Mouse (Mus musculus) liver, embryonic 11.5 days (tissue): Measurements from ENCODE around the gene C2cd4c. TPM values are rescaled to one million over a fixed set of nuclear protein-coding genes. Genes with fewer than 3 reads are reported as not detected.

Source experiments
- ATAC-seq: fragments of 200-750 bp; cut with Nextera tagmentation; replicated peaks from 2 replicates; pipeline ENCODE4 v1.8.0; 2017; ENCODE audit warnings: moderate number of reproducible peaks, mild to moderate bottlenecking, moderate TSS enrichment, moderate library complexity; ENCODE audit not compliant: low FRiP score
- DNase-seq: peaks from one replicate; pipeline ENCODE4 v3.0.0-alpha.2; 2017; ENCODE audit warnings: low spot score
- H3K27ac ChIP-seq: fragments of 300-500 bp; sonication (generic); 2 replicates; pipeline ENCODE4 v1.5.1; 2014; ENCODE audit warnings: mild to moderate bottlenecking, low read depth, low read length, control low read depth
- H3K27me3 ChIP-seq: fragments of 300-500 bp; sonication (generic); replicated peaks from 2 replicates; pipeline ENCODE4 v1.6.1; 2014; ENCODE audit warnings: low read length, mixed read lengths; ENCODE audit not compliant: control insufficient read depth, insufficient read depth
- H3K36me3 ChIP-seq: fragments of 300-500 bp; sonication (generic); 2 replicates; pipeline ENCODE4 v1.6.1; 2014; ENCODE audit warnings: mild to moderate bottlenecking, low read length, moderate library complexity, mixed read lengths; ENCODE audit not compliant: control insufficient read depth, insufficient read depth
- H3K4me1 ChIP-seq: fragments of 300-500 bp; sonication (generic); replicated peaks from 2 replicates; pipeline ENCODE4 v1.6.1; 2014; ENCODE audit warnings: low read length, mixed read lengths; ENCODE audit not compliant: control insufficient read depth, insufficient read depth
- H3K4me2 ChIP-seq: fragments of 300-500 bp; sonication (generic); 2 replicates; pipeline ENCODE4 v1.6.1; 2014; ENCODE audit warnings: mild to moderate bottlenecking, control low read depth, moderate library complexity
- H3K4me3 ChIP-seq: fragments of 300-500 bp; sonication (generic); 2 replicates; pipeline ENCODE4 v1.5.1; 2014; ENCODE audit warnings: low read depth, low read length, control low read depth
- H3K9ac ChIP-seq: fragments of 300-500 bp; sonication (generic); 2 replicates; pipeline ENCODE4 v1.6.1; 2014; ENCODE audit warnings: low read depth, low read length, control low read depth
- H3K9me3 ChIP-seq: fragments of 300-500 bp; sonication (generic); 2 replicates; pipeline ENCODE4 v1.6.1; 2016; ENCODE audit warnings: low read length, inconsistent platforms, mixed read lengths; ENCODE audit not compliant: control insufficient read depth
- WGBS: fragments of 180-500 bp; shearing (Covaris S2); extraction: QIAGEN DNeasy Blood & Tissue Kit; methylation state at CpG from one replicate; pipeline ENCODE4 v1.1.7; 2014; 5-methylcytosine and 5-hydroxymethylcytosine counted together
- polyA plus RNA-seq: library from polyadenylated mRNA; unstranded; fragments of >200 nt; fragmentation: Nextera tagmentation; extraction: Ambion mirVana; gene quantifications from 2 replicates; pipeline ENCODE4 v1.2.1, GENCODE M21; 2014

Gene C2cd4c
- polyA plus RNA-seq: not detected in 2 replicates

- H3K36me3 ChIP-seq: no peaks in the 10 kb centered on the region
- H3K4me2 ChIP-seq: peak within 1 kb of the TSS; percentile 94
- 2% methylated on average over 60 of the region's 60 CpGs for WGBS
- H3K27ac ChIP-seq: no peak within 1 kb of the TSS
- no peaks in the 10 kb centered on the region for H3K9me3 ChIP-seq
- DNase-seq (peak; percentile 71), ATAC-seq (peak; percentile 80)
- peaks cover 41% of the 10 kb centered on the region for H3K27me3 ChIP-seq
- H3K4me1 ChIP-seq: peaks cover 11% of the 10 kb centered on the region; the same call in 1 of the 2 replicates
- H3K9ac ChIP-seq: peak within 1 kb of the TSS; percentile 48; the same call in 1 of the 2 replicates
- H3K4me3 ChIP-seq: peak within 1 kb of the TSS; percentile 57
These were observed at the start of gene C2cd4c for GRCm38 (mm10) chr10:79613578-79614304. Gene C2cd4c (minus strand): TSS chr10:79614025.

- 42% methylated on average over 3 of the region's 3 CpGs for WGBS
- no peak for ATAC-seq
- H3K36me3 ChIP-seq: no peaks in the 10 kb centered on the region
- H3K4me2 ChIP-seq: no peak overlapping the region
- H3K9ac ChIP-seq: no peak overlapping the region
- no peaks in the 10 kb centered on the region for H3K27me3 ChIP-seq
- no peak for DNase-seq
- no peaks in the 10 kb centered on the region for H3K9me3 ChIP-seq
- H3K27ac ChIP-seq: no peak overlapping the region
- no peak overlapping the region for H3K4me3 ChIP-seq
- H3K4me1 ChIP-seq: peaks cover 2% of the 10 kb centered on the region; the same call in 1 of the 2 replicates
These were observed 48.0 kb upstream of the C2cd4c start for GRCm38 (mm10) chr10:79661861-79662260.

GRCm38 (mm10) chr10:79660298-79660697 lies 46.5 kb upstream of the C2cd4c start:
- Histone ChIP-seq H3K9me3 (no peaks in the 10 kb centered on the region), H3K4me1 (peaks cover 2% of the 10 kb centered on the region; the same call in 1 of the 2 replicates), H3K4me2 (no peak overlapping the region), H3K4me3 (no peak overlapping the region), H3K27me3 (no peaks in the 10 kb centered on the region; the same call in 1 of the 2 replicates), H3K27ac (no peak overlapping the region), H3K9ac (no peak overlapping the region), H3K36me3 (no peaks in the 10 kb centered on the region)
- 74% methylated on average over 2 of the region's 2 CpGs for WGBS
- DNase-seq (no peak), ATAC-seq (no peak)

GRCm38 (mm10) chr10:79658829-79659228 lies 45.0 kb upstream of the C2cd4c start:
- Histone ChIP-seq H3K27ac (no peak overlapping the region), H3K4me1 (no peaks in the 10 kb centered on the region; the same call in 1 of the 2 replicates), H3K36me3 (no peaks in the 10 kb centered on the region), H3K4me3 (no peak overlapping the region), H3K9ac (no peak overlapping the region), H3K9me3 (no peaks in the 10 kb centered on the region), H3K4me2 (no peak overlapping the region), H3K27me3 (peaks cover 3% of the 10 kb centered on the region)
- ATAC-seq: no peak
- no peak for DNase-seq
- WGBS: 13% methylated on average over 4 of the region's 4 CpGs

GRCm38 (mm10) chr10:79654946-79655395 lies 41.1 kb upstream of the C2cd4c start:
- H3K4me2 ChIP-seq: no peak overlapping the region
- H3K9ac ChIP-seq: no peak overlapping the region
- 50% methylated on average over 1 of the region's 1 CpGs for whole genome bisulfite sequencing
- H3K4me1 ChIP-seq: no peaks in the 10 kb centered on the region
- no peaks in the 10 kb centered on the region for H3K36me3 ChIP-seq
- no peaks in the 10 kb centered on the region for H3K9me3 ChIP-seq
- no peak for ATAC-seq
- DNase-seq: no peak
- peaks cover 3% of the 10 kb centered on the region for H3K27me3 ChIP-seq
- no peak overlapping the region for H3K4me3 ChIP-seq
- H3K27ac ChIP-seq: no peak overlapping the region

GRCm38 (mm10) chr10:79652789-79653188 lies 39.0 kb upstream of the C2cd4c start:
- H3K9ac ChIP-seq: no peak overlapping the region
- 87% methylated on average over 7 of the region's 7 CpGs for WGBS
- ATAC-seq: no peak
- H3K36me3 ChIP-seq: no peaks in the 10 kb centered on the region
- H3K4me1 ChIP-seq: no peaks in the 10 kb centered on the region
- H3K4me2 ChIP-seq: no peak overlapping the region
- H3K4me3 ChIP-seq: no peak overlapping the region
- DNase-seq: no peak
- H3K27me3 ChIP-seq: peaks cover 3% of the 10 kb centered on the region
- H3K27ac ChIP-seq: no peak overlapping the region
- no peaks in the 10 kb centered on the region for H3K9me3 ChIP-seq

GRCm38 (mm10) chr10:79649070-79649751 lies 35.4 kb upstream of the C2cd4c start:
- H3K27me3 ChIP-seq: peaks cover 2% of the 10 kb centered on the region; the same call in 1 of the 2 replicates
- no peak overlapping the region for H3K27ac ChIP-seq
- no peaks in the 10 kb centered on the region for H3K4me1 ChIP-seq
- H3K9ac ChIP-seq: no peak overlapping the region
- H3K36me3 ChIP-seq: no peaks in the 10 kb centered on the region
- H3K4me2 ChIP-seq: no peak overlapping the region
- no peaks in the 10 kb centered on the region for H3K9me3 ChIP-seq
- no peak overlapping the region for H3K4me3 ChIP-seq
- 24% methylated on average over 7 of the region's 7 CpGs for WGBS
- DNase-seq: no peak
- ATAC-seq: no peak

- 73% methylated on average over 8 of the region's 8 CpGs for WGBS
These were observed 31.9 kb upstream of the C2cd4c start, which contains the start of gene Odf3l2 for GRCm38 (mm10) chr10:79645711-79646110. Gene Odf3l2 (minus strand): TSS chr10:79645738.

More at GRCm38 (mm10) chr10:79645711-79646110, 31.9 kb upstream of the C2cd4c start, which contains the start of gene Odf3l2:
- ATAC-seq (no peak), DNase-seq (no peak)
- no peak within 1 kb of the TSS for H3K9ac ChIP-seq
- H3K27me3 ChIP-seq: no peaks in the 10 kb centered on the region; the same call in 1 of the 2 replicates
- H3K4me3 ChIP-seq: no peak within 1 kb of the TSS
- no peaks in the 10 kb centered on the region for H3K4me1 ChIP-seq
- no peaks in the 10 kb centered on the region for H3K9me3 ChIP-seq
- no peak within 1 kb of the TSS for H3K27ac ChIP-seq
- H3K4me2 ChIP-seq: no peak within 1 kb of the TSS
- H3K36me3 ChIP-seq: no peaks in the 10 kb centered on the region
